Mouse (Mus musculus): Measurements from ENCODE around the gene Mmd.

The Mmd gene

DNA sequence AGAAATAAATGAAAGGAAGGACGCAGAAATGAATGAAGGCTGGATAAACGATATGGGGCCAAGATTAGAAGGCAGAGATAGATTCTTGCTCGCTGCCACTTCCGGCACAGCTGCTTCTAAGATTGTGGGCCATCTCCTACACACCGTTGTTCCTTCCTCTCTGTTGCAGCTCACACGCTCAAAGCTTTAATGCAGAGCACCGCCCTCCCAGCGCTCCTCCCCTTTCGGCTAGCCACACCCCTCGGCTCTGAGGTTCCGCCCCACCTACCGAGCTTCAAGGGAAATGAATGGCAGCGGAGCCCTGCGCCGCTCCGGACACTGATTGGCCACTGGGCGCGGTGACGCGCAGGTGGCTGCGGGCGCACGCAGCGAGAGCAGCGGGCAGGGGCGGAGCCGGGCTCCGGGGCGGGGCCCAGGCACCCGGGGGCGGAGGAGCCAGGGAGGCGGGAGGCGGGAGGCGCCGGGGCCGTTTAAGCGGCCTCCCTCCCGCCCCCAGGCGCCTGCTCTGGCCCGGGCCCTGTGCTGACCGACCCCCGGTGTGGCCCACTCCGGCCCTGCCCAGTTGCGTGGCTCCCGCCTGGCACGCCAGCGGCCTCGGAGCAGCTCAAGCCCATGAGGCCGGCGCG is at the start of gene Mmd:
Mmd (plus strand) TSS at position 432 of the 626 bp plus-strand sequence.
- peak; percentile 97 for DNase-seq (ENCODE audit: low spot score in 2 of 2)

DNA sequence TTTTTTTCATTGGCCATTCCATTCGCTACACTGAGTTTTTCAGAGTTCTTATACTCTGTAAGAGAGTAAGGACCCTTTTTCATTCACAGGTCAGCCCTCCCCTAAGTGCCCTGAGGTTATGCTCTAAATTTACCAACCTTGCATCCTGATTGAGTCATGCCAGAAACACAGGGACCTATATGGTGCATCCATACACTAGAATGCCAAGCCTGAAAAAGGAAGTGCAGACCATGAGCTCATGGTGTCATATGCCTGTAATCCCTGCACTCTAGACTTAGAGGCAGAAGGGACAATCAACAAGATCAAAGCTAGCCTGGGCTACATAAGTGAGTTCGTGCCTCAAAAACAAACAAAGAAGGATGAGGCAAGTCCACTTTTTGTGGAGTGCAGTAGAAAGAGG is 48.4 kb upstream of the Mmd start:
- no peak for DNase-seq (ENCODE audit: low spot score in 2 of 2)

DNA sequence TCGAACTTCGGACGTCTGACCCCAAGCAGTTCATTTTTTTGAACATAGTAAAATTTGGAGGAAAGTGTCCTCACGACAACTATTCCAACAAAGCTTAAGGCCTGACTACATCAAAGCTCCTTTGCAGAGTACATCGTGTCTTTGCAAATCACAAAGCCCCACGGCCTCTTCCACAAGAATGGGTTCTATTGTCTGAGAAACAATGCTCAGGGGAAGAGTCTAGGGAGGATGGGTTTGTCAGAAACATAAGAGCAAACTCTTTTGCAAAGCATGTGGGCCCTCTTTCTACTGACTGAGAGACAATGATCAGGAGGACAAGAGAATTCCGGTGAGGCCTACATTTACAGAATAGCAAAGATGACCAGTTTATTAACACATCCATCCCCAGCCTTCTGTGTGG is 35.0 kb upstream of the Mmd start:
- DNase-seq (ENCODE audit: low spot score in 2 of 2), result no peak

DNA sequence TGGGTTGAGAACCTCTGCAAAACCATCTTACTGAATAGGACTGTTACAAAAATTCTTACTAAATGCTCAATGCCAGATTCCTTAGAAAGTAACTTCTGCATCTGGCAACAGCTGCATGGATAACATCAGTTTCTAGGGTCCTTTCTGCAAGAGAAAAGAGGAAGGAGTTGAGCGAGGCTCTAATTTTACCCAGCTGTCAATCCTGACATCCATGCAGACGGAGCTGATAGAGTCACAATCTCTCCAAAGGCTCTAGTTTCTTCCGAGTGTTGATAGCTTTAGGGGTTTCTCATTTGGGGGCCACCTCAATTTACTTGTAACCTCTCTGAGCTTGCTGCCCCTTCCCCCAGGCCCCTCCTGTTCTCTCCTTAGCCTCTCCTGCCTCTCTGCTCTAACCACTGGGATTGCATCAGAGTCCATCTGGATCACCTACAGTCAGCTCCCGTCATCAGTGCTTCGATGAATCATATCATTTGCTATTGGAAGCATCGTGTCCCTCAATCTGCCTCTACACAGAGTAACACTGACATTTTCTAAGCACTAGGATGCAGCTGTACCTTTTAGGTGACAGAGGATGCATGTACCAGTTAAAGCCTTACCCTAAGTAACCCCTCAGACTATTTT is 29.1 kb upstream of the Mmd start:
- DNase-seq (ENCODE audit: low spot score in 2 of 2), result no peak

DNA sequence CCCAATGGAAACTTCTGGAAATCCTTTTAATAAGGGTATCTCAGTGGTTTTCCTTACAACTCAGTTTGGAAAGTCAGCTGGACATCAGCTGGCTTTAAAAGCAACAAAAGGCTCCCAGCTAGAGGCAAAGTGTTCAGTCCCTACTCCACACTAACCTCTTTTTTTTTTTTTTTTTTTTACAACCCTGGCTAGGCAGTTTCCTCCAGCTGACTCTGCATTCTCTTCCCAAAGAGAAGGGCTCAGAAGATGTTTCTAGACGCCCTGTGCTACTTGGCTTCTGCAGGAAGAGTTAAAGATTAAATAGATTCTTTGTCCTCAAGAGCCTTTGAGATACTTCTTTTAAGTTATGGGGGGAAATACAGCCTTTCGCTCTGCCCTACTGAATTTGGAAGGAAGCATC is 28.5 kb upstream of the Mmd start:
- no peak for DNase-seq (ENCODE audit: low spot score in 2 of 2)

DNA sequence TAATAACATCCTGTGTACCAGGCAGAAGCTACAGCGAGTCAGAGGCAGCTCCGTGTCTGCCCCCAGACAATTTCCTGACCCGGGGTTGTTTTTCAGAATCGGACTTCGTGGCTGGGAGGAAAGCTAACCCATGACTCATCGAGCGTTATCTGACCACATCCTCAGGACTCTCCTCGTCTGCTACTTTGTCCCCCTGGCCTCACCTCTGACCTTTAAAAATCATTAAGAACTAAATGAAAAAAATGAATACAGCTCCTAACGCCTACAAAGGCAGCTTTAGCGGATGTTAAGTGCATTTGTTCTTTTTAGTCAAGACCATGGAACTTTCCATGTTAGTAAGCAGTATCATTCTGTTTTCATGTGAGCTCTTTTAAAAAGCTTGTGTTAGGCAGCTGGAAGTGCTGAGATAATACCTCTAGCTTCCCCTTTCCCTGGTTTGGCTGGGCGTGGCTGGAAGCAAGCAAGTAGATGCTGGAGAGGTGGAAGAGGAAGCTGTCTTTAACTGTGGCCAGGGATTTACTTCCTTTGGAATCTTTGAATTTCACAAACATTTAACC is 24.3 kb upstream of the Mmd start:
- DNase-seq (ENCODE audit: low spot score in 2 of 2), result no peak

DNA sequence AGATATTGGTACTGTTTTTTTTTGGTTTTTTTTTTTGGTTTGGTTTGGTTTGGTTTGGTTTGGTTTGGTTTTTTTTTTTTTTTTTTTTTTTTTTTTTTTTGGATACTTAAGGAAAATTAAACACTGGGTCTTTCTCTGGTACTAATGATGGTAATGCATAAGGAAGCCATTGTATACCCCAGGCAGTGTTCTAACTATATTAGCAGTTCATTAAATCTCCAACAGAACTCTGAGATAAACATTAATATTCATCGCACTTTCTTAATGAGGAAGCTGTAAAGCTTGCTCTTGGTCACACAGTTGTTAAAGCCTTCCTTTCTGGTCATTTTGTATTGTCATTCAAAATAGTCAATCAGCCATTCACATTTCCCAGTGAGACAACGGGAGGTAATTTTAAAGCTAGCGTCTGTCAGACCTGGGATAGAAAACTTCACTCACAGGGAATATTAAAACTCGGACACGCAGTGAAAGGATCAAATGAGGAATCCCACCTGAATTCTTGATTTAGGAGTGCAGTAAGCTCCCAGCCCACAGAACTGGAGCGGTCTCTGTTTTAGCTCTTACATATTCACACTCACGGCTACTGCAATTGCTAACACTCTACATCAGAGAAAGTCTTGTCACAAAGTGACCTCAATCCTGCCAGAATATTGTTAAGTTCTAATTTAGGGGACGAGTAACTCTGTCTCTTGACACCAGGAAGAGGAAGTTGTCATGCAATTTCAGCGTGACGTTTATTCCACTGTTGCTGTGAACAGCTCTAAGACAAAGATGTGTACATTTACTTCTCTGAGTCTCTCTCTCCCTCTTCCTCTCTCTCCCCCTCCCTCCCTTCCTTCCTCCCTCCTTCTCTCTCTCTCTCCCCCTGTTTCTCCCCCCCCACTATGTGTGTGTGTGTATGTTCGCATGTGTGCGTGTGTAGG is 22.0 kb upstream of the Mmd start:
- DNase-seq (ENCODE audit: low spot score in 2 of 2), result no peak

DNA sequence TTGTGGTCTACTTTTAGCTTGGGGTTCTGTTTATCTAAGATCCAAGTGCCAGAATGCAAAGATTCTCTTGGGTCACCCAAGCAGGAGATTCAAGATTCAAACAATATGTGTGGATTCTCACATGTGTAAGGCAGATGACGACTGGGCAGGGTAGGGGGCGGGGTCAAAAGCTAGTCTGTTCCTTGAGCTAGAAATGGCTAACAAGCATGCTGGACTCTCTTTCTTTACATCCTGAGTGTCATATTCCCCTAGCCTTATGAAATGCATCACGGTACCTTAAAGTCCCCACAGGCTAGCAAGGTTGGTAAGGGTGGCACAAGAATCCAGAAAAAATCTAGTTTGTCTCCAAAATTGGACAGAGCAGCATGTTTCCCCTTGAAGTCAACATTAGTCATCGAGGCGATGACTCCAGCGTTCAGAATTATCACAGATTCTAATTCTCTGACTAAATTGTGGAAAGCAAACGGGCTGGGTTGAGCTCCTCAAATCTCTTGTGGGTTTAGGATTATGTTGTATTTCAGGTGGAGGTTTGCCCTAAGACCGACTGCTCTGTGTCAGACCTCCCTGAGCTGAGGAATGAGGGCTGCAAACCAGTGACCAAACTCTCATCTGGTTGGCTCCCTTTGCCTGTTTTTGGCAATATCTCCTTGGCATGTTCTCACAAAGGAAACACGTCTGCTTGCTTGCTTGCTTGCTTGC is 20.9 kb upstream of the Mmd start:
- no peak for DNase-seq (ENCODE audit: low spot score in 2 of 2)

DNA sequence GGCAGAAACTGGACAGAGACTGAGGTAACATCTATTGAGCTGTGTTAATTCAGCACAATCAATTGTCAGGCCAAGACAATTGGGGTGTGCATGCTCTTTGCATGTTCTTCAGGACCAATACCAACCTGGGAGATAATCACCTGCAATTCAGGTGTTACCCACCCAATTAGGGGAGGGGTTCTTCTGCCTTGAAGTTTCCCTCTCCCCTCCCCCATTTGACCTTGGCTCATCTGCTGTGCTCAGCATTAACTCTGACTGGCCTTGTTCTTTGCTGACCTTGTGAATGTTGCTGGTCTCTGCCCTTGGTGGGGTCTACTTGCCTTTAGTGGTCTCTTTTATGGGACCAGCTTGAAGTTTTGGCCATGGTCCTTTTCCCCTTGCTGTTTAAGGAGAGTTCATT is 19.5 kb upstream of the Mmd start:
- no peak for DNase-seq (ENCODE audit: low spot score in 2 of 2)

DNA sequence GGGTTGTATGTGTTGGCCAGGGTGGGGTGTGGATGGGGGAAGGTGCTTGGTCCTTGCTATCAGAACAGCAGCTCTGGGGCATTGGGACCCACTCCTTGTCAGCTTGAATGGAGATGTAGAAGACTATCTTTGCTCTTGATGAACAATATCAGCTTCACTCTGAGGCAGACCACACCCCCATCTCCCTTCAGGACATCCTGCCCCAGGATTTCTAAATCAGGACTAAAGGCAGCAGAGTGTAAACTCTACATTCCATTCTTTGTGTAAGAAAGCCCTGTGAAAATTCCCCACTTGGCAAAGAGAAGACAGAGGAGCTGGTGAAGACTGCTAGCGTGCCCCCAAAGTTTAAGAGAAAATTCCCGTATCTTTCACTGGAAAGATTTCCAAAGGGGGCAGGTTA is 18.6 kb upstream of the Mmd start:
- no peak for DNase-seq (ENCODE audit: low spot score in 2 of 2)

DNA sequence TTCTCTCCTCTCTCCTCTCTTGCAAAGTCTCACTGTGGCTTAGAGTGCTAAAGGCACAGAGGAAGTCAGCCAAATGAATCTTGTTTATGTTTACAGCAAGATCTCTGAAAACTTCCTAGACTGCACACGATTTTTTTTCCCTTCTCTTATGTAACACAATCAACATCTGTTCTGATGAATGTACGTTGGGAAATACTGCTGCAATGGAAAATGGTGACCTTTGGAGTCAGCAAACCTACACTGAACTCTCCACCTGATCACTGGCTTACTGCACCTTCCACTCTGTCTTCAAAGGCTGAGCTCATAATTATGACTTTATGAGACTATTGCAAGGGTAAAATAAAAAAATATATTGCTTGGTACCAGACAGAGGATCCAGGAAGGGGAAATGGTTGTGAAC is 17.6 kb upstream of the Mmd start:
- no peak for DNase-seq (ENCODE audit: low spot score in 2 of 2)

DNA sequence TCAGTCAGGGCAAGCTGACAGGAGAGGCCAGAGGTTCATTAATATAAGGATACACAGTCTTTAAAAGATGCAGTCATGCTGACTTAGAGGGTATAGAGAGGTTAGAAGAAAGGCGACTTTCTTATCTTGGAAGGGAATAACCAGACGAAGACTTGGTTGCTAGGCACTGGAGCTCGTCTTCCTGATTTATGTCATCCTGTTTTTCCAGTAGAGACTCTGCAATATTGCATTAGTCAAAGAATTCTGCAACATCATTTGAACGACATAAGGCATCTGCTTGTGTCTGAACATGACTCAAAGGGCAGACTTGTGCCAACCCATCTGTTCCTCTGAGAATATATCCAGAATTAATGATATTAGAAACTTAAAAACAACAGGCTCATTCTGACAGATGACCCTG is 16.6 kb upstream of the Mmd start:
- no peak for DNase-seq (ENCODE audit: low spot score in 2 of 2)

DNA sequence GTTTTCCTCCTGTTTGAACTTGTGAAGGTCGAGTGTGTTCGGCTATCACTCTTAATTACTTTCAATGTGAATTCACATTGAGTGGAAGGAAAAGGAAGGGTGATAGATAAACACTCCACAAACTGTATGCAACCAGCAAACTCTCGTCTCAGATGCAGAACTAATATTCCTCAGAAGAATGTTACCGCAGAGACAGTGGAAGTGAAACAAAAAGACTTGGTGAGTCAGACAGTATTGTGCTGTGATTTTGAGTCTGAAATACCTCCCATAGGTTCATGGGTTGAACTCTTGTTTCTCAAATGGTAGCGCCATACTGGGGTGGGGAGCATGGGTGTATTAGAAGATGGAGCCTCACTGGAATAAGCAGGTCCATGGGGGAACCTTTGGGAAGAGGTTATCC is 14.0 kb upstream of the Mmd start:
- DNase-seq (ENCODE audit: low spot score in 2 of 2), result no peak

DNA sequence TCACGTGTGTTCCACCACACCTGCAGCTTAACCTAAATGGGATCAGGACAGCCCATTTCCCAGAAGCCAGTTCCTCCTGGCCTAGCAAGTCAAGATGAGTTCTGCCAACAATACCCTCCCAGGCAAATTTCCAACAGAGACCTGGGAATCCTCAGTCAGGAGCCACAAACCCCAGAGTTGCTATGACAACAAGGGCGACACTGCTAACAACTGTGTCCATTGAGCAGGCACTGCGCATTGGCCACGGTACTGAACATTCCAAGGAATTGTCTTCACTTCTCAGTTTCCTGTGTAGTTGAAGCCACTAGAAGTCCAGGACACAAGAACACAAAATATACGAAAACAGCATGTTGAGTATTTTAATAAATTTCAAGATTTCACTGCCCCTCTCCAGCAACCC is 11.6 kb upstream of the Mmd start:
- DNase-seq (ENCODE audit: low spot score in 2 of 2), result no peak

DNA sequence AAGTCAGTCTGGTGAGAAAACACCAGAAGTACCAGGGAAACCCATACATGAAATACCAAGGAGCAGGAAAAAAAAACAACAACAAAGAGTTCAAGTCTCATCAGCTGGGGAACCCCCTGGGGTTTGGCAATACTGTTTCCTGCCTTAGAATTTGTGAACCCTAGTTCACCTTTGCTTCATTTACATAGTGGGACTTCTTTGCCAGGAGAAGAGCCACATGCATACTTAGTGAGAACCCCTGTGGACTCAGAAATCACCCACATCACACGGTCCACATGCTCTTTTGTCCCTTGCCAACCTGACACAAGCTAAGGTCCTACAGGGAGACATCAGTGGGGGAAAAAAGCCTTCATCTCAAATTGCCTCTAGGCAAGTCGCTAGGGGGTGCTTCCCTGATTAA is 10.6 kb upstream of the Mmd start:
- DNase-seq (ENCODE audit: low spot score in 2 of 2), result no peak

DNA sequence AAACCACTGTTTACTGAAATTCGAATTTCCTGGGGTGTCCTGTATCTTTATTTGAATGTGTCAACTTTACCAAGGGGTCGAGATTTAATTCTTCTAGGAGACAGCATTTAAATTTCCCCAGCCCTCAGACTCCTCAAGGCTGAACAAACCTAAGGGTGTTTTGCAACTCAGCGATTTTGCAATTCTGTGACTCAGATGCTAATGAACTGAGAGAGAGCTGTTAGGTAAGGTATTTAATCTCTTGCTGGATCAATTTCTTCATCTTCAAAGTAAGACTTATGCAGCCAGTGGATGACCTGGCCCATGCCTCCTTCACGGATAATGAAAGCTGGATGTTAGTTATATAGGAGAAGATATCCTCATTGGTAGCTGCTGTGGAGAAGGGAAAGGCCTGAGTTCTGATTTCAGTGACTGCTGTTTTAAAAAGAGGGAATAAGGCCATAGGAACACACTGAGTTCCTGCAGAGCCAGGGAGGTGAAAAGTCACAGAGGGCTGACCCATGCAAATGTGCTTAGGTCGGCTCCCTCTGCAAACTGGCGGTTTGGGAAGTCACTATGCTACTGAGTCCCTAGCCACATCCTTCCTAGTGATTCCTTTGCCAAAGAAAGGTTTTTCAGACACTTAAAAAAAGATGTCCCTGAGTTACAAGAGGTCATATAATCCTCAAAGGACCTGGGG is 8.5 kb upstream of the Mmd start:
- DNase-seq (ENCODE audit: low spot score in 2 of 2), result no peak

DNA sequence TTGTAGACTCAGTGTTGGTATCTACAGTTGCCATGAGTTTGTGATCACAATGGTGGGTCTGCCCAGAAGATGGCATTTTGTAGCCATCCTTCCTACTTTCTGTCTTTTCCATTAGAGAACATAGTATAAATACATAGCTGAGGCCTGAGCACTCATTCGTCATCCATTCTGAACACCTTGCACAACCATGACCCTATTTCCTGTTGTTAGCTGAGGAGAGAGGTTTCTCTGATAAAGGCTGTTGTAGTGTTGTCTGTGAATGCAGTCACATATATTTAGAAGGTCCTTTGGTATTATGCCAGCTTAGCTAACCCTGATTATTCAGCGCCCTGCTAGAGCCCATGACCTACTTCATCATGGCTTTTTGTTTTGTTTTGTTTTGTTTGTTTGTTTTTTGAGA is 7.4 kb upstream of the Mmd start:
- DNase-seq (ENCODE audit: low spot score in 2 of 2), result no peak

DNA sequence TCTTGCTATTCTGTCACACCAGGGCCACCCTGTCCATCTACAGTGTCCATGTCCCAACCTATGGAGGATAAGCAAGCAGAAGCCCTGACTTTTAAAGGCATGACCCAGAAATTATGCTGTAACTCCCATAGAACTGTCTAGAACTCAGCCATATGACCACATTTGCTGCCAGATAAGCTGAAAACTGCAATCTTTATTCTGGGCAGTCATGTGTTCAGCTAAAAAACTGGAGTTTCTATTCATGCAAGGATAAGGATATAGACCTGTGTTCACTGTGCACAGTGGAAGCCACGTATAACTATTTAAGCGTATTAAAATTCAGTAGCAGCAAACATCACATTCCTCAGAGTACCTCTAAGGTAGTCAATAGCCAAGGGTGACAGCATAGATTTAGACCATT is 6.0 kb upstream of the Mmd start:
- no peak for DNase-seq (ENCODE audit: low spot score in 2 of 2)

DNA sequence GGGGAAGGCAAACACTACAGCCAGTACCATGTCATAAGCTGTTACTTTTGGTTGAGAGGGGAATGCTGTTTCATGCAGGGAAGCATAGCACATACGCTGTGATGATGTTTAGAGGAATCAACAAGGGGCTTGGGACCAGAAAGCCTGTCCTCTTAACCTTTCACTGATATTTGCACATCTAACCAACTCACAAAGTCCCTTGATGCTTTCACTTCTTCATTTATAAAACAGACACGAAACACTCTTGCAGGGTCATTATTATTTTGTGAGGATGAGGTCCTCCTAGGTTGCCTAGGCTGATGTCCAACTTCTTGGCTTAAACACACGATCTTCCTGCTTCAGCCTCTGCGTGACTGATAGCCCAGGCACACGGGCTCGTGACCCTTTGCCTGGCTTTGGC is 3.6 kb upstream of the Mmd start:
- no peak for DNase-seq (ENCODE audit: low spot score in 2 of 2)

DNA sequence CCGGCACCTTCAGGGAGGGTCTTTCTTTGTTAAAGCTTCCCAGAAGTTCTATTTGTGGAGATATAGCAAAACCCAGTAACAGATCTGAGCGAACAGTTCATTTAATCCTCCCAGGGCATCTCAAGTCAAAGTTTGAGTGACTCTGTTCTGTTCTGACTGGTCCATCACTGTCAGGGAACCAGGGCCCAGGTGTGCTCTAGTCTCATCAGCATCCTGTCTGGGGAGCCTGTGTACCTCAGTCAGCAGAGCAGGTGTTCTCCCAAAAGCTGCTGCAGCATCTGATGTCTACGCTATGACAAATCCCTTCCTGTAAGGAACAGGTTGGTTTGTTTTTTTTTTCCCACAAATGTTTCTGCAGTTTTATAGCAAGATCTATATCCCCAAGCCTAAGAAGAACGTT is 2.6 kb upstream of the Mmd start:
- DNase-seq (ENCODE audit: low spot score in 2 of 2), result no peak

DNA sequence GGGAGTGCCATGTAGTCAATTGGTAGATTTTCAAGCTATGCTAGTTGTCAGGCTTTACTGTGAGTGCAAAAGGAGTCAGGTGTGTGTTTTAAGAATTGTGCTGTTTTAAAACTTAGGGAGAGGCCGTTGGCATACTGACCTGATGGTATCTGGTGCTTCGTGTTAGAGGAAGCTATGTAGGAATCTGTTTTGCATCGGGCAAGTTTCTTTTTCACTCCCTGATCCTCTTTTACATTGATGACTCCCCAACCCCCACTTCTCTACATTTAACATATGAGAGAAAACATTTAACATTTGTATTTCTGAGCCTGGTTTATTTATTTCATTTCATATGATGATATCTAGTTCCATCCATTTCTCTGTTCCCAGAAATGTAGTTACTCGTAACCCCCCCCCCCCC is 1.5 kb upstream of the Mmd start:
- DNase-seq (ENCODE audit: low spot score in 2 of 2), result no peak

Data from urinary bladder, postnatal 4 days (tissue).